Mouse (Mus musculus) MEL (cell line): ENCODE measurements around the gene Abcd4.

Experiments used
- CHD2 ChIP-seq: IDR thresholded peaks from 2 replicates; pipeline ENCODE4 v1.6.1; 2011; ENCODE audit warnings: low read length, improper control_type of control experiment
- CTCF ChIP-seq, 3 experiments: IDR thresholded peaks in 2 of 3; conservative IDR thresholded peaks in 1 of 3; 2 replicates each; pipeline ENCODE4 v1.5.1; 2011 to 2012; ENCODE audit warnings: low read length in 3 of 3, low read depth in 2 of 3, mild to moderate bottlenecking in 2 of 3, improper control_type of control experiment in 1 of 3, inconsistent platforms in 1 of 3, mixed read lengths in 1 of 3, moderate library complexity in 1 of 3; ENCODE audit not compliant: control insufficient read depth in 1 of 3, insufficient read depth in 1 of 3, poor library complexity in 1 of 3, severe bottlenecking in 1 of 3
- EP300 ChIP-seq, 2 experiments: IDR thresholded peaks; 2 replicates each; pipeline ENCODE4 v1.6.1; 2011; ENCODE audit warnings: improper control_type of control experiment in 2 of 2, low read length in 2 of 2, low read depth in 1 of 2, mild to moderate bottlenecking in 1 of 2
- MAFK ChIP-seq: IDR thresholded peaks from 2 replicates; pipeline ENCODE4 v1.6.1; 2011; ENCODE audit warnings: low read depth, mild to moderate bottlenecking, low read length, improper control_type of control experiment, borderline replicate concordance
- MXI1 ChIP-seq: IDR thresholded peaks from 2 replicates; pipeline ENCODE4 v1.6.1; 2011; ENCODE audit warnings: mild to moderate bottlenecking, low read depth, low read length, improper control_type of control experiment
- NELFE ChIP-seq: IDR thresholded peaks from 2 replicates; pipeline ENCODE4 v1.6.1; 2011; ENCODE audit warnings: low read depth, low read length, improper control_type of control experiment
- POLR2A ChIP-seq, 2 experiments: IDR thresholded peaks; 2 replicates each; pipeline ENCODE4 v1.6.1; 2011 to 2012; ENCODE audit warnings: low read length in 2 of 2, mild to moderate bottlenecking in 2 of 2, control low read depth in 1 of 2, improper control_type of control experiment in 1 of 2, low read depth in 1 of 2, moderate library complexity in 1 of 2; ENCODE audit not compliant: control insufficient read depth in 1 of 2, insufficient read depth in 1 of 2, poor library complexity in 1 of 2
- POLR2AphosphoS2 ChIP-seq: IDR thresholded peaks from 2 replicates; pipeline ENCODE4 v1.6.1; 2011; ENCODE audit warnings: low read length, improper control_type of control experiment
- SIN3A ChIP-seq: IDR thresholded peaks from 2 replicates; pipeline ENCODE4 v1.6.1; 2012; ENCODE audit warnings: low read length, improper control_type of control experiment, inconsistent platforms
- UBTF ChIP-seq: IDR thresholded peaks from 2 replicates; pipeline ENCODE4 v1.6.1; 2012; ENCODE audit warnings: low read depth, mild to moderate bottlenecking, inconsistent platforms, low read length, improper control_type of control experiment, moderate library complexity, borderline replicate concordance; ENCODE audit not compliant: insufficient read depth
- ZC3H11A ChIP-seq: IDR thresholded peaks from 2 replicates; pipeline ENCODE4 v1.6.1; 2012; ENCODE audit warnings: low read depth, mild to moderate bottlenecking, inconsistent platforms, low read length, improper control_type of control experiment
- ZMIZ1 ChIP-seq: IDR thresholded peaks from 2 replicates; pipeline ENCODE4 v1.6.1; 2012; ENCODE audit warnings: low read depth, mild to moderate bottlenecking, inconsistent platforms, low read length, improper control_type of control experiment, moderate library complexity

GRCm38 (mm10) chr12:84571466-84572340 is 45.5 kb downstream of the Abcd4 start:
- no peak for TF ChIP-seq CHD2
- TF ChIP-seq ZC3H11A: no peak
- TF ChIP-seq POLR2A (IDR thresholded peaks at IDR 0.05; ENCODE audit: control insufficient read depth in 1 of 2, insufficient read depth in 1 of 2, low read depth in 1 of 2, low read length in 2 of 2, poor library complexity in 1 of 2): no peak
- no peak for TF ChIP-seq MXI1
- no peak for TF ChIP-seq UBTF
- no peak for TF ChIP-seq EP300 (IDR thresholded peaks at IDR 0.05; ENCODE audit: low read depth in 1 of 2, low read length in 2 of 2)
- no peak for TF ChIP-seq POLR2AphosphoS2
- TF ChIP-seq NELFE: no peak
- TF ChIP-seq SIN3A: no peak
- TF ChIP-seq ZMIZ1: no peak
- no peak for TF ChIP-seq MAFK
- no peak for TF ChIP-seq CTCF (IDR thresholded peaks at IDR 0.05 in 2 of 3, conservative IDR thresholded peaks at IDR 0.05 in 1 of 3; ENCODE audit: control insufficient read depth in 1 of 3, insufficient read depth in 1 of 3, low read depth in 2 of 3, low read length in 3 of 3, poor library complexity in 1 of 3, severe bottlenecking in 1 of 3)
